Mouse (Mus musculus) heart, adult 2 months (tissue): Measurements from ENCODE around the gene Ccnt1.
A peak's percentile ranks its signal among the peaks of the same experiment; 100 is the strongest.

Experiments used
- CTCF ChIP-seq: fragments of 200-600 bp; IDR thresholded peaks from 2 replicates; pipeline ENCODE4 v1.8.1; 2022; ENCODE audit warnings: antibody characterized with exemption, mild to moderate bottlenecking, moderate library complexity
- EP300 ChIP-seq: fragments of 200-500 bp; IDR thresholded peaks from 2 replicates; pipeline ENCODE4 v1.6.1; 2011; ENCODE audit warnings: low read depth, low read length, control low read depth; ENCODE audit not compliant: insufficient read depth
- POLR2A ChIP-seq: fragments of 200-500 bp; IDR thresholded peaks from 2 replicates; pipeline ENCODE4 v1.6.1; 2011; ENCODE audit warnings: mild to moderate bottlenecking, low read depth, low read length, control low read depth; ENCODE audit not compliant: insufficient read depth

DNA sequence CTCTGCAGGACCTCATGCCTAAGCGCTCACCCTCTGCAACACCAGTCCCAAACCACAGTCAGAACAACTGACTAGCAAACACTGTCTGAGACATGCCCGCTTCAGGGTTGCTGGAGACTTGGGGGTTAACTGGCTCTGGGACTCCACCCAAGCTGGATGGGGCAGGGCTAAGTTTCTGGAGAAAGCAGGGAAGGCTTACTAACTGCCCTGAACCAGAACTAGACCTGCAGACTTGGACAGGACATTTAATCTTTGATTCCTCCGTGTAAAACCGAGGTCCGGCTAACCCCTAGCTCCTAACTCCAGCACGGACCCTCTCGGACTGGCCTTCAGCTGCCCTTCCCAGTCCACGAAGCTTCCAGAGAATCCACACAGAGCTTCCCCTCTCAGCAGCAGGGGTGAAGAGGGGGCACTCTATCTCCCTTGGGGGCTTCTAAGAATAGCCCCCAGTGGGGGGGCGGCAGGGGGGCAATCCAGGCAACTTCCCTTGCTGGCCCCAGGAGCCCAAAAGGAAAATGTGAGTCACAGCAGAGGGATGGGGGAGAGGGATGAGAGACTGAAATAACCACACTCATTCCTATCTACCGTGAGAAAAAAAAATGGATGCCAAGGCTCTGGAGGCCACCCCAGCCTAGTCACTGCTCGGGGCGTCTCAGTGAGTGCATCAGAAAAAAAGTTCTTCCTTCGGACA is 31.6 kb upstream of the Ccnt1 start:
- 0 out of 2 replicates have a peak, but pooled peaks have one; percentile 29 for TF ChIP-seq EP300
- no peak for TF ChIP-seq CTCF
- TF ChIP-seq POLR2A = peak; percentile 76
